Mouse (Mus musculus) spleen, postnatal 36 days (tissue): ENCODE results near the gene Fbxl5.

Source experiments
- DNase-seq, 2 experiments: peaks; one replicate each; pipeline ENCODE4 v3.0.0; 2022; ENCODE audit warnings: low spot score in 2 of 2, mixed read lengths in 1 of 2

Gene Fbxl5

DNA sequence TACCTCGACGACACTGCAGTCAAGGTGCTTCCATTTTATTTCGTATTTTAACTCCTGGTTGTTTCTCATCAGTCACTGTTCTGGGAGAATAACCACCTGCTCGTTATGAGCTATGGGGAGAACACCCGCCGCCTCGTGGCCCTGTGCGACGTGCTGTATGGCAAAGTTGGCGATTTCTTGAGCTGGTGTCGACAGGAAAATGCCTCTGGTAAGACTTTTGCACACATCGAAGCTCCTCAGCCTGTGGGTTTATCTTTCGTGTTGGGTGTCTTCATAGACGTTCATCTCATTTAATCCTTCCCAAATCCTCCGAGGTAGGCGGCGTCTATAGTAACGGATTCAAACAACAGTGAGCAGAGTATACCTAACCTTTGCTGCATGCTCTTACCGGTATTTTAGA, at the start of gene Fbxl5:
TSS of gene Fbxl5 (minus strand) at position 101 of the 400 bp plus-strand sequence.
- no peak for DNase-seq

DNA sequence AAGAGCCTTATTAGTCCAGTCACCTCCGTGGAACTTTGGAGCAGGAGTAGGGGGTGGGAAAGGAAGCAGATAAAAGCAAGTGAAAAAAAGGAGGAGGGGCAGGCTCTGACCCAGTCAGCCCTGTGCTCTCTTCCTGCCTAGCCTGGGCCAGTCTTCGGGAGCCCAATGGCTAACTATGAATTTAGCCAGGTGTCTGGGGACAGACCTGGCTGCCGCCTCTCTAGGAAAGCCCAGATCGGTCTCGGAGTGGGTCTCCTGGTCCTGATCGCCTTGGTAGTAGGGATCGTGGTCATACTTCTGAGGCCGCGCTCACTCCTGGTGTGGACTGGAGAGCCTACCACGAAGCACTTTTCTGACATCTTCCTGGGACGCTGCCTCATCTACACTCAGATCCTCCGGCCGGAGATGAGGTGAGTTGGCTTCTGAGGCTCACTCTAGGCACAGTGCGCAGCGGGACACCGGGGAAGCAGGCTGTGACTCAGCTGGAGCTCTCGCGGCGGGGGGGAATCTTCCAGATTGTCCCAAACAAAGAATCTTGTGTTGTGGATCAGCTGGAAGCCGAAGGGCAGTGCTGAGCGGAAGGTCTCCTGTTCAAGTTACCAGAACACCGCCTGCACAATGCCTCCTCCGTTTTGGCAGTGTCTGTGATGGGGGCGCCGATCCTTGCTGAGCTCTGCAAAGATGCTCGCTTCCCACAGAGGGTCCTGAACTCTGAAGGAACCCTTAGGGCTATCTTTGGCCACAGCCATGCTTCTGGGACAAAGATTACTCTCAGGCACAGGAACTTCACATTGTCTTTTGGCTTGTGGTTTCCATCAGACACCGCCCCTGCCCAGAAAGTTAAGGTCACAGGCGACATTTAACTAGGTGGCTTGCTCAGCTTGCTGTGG, 47.5 kb upstream of the Fbxl5 start:
- DNase-seq, result peak; percentile 70 to 72

DNA sequence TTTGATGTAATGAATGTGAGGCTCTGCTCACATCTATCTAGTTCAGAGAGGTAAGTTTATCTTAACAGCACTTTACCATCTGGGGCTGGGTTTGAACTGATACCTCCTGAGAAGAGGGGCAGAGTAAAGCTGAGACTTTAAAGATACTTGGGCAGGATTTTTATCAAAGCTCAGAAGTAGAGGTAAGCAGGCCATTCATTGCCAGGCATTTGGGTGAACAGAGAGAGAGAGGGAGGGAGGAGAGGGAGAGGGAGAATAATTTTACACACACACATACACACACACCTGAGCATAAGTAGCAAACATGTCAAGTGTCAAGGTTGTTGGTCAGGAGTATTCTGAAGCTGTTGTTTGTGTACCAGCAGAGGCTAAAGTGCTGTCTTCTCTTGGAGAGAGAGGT, 46.8 kb upstream of the Fbxl5 start, which contains the start of gene Cd38:
TSS of gene Cd38 (plus strand) at position 301 of the 400 bp plus-strand sequence.
- no peak for DNase-seq

DNA sequence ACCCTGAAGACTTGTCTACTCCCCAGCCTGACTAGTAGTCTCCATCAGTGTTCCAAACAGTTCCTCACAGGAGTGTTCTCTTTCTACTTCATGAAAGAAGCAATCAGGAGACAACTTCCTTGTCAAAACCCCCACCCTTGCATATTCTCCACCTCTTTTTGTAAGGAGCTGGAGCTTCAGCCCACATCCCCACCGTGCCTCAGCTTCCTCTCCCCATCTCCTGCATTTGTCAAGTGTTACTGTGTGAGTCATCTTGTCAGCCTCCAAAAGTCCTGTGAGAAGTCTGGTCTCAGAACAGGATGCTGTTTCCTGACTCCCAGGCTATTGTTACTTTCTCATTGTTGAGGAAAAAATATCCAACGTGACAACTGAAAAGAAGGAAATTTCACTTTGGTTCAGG, 43.9 kb upstream of the Fbxl5 start:
- DNase-seq, result no peak

DNA sequence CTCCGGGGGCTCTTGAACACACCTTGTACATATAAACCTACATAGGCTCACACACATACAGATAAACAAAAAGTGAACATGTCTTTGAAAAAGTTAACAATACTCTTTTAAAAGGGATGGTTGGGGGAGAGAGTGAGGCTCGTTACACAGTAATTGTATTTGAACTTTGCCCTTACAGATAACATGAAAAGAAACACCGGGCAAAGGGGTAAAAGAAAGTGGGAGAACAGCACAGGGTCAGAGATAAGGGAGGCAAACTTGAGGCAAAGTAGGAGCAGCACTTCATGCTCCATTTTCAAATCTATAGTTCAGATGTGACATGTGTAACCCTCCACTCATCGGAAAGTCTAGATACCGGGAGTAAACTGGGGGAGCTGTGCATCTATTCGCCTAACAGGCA, 42.2 kb upstream of the Fbxl5 start:
- no peak for DNase-seq

DNA sequence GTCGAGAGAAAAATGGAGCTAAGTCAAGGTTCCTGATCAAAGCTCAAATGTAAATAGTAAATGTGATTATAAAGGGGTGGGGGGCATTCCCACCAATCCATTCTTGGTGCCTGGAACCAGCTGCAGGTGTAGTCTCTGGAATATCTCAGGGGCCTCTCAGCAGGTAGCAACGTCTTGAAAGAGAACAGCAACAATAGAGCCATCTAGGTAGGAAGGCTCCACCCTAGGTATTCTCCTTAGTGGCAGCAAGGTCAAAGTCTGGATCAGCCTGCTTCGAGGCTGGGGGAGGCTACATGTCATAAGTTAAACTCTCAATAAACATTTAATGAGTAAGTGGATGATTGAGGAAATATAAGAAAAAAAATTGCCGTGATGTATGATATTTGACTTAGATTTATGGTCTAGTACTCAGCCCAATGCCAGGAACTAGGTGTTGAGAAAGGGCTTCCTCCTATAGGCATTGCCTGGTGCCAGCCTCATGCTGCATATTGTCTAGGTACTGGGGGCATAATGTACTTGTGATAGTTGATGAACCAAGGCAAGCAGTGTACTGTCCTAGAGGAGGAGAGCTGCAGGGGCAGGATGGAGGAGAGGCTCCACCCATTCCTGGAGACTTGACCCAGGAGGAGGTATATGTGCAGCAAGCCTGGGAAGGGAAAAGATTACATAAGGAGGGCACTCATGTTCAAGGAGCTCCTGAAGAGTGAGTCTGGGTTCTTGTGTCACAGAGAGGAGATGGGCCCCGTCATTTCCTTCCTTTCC, 39.4 kb upstream of the Fbxl5 start:
- no peak for DNase-seq

DNA sequence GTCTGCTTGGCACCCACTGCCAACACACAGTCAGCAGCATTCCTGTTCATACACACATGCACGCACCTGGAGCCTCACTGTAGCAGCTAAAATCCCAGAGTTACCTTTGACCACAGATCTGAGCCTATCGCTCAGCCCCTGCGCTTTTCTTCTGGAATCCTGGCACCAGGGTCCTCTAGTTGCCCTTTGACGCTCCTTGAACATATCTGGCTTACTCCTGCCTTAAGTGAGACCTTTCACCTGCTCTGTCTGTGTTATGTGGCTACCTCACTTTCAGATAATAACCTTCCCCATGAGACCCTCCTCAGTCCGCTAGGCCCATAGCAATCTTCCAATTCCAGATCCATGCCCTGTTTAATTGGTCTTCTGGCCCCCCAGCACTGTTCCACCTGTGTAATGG, 38.7 kb upstream of the Fbxl5 start:
- no peak for DNase-seq

DNA sequence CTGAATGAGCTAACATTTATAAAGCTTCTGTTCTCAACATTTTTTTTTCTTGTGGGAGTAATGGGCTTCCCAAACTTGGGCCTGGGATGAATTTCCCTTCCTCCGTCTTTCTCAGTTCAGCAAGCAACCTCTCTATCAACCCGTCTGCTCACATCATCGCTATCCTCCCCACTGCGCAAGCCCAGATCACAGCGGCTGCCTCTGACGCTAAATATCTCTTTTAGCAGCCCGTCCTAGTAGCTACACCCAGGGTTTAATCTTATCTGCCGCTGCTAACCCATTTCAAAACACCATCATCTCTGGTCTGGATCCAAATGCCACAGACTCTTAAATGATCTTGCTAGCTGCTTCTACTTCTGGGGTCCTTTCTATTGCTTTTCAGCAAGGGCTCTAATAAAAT, 38.2 kb upstream of the Fbxl5 start:
- DNase-seq, result no peak

DNA sequence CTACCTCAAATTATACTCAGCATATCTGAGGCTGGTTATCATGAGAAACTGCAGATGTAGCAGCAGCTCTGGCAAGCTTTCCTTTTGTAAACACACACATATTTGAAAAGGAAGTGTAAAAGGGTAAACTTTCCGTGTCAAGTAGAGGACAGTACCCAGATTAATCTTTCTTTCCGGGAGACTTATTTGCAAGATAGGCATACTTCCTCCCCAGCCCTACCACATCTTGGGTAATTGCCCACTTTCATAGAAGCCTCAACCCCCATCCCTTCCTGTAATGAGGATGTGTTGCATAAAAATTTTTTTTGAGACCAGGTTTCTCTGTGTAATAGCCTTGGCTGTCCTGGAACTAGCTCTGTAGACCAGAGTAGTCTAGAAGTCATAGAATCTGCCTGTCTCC, 34.3 kb upstream of the Fbxl5 start:
- DNase-seq, result peak; percentile 70 to 78

DNA sequence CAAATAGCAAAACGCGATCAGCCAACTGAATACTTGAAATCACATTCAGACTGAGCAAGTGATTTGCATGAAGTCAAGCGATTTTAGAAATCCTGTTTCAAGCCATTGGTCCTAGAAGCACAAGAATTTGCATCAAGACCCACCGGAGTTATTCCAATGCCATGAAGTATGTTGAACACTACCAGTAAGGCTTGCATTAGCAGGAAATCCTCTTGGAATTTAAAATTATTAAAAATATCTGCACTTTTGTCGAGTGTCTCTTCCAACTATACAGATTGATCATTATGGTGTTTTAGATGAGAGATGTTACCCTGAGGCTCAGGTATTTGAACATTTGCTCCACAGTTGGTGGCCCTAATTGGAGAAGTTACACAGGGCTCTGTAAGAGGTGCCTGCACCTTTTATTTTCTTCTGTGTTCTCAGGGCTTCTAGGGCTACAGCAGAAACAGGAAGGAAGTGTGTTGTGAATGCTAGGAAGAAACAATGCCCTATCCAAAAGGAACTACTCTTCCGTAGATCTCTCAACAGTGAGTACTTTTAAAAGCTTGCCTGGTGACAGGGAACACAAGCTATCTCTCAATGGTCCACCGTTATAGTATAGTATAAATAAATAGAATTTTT, 32.5 kb upstream of the Fbxl5 start:
- peak; percentile 62 to 71 for DNase-seq

DNA sequence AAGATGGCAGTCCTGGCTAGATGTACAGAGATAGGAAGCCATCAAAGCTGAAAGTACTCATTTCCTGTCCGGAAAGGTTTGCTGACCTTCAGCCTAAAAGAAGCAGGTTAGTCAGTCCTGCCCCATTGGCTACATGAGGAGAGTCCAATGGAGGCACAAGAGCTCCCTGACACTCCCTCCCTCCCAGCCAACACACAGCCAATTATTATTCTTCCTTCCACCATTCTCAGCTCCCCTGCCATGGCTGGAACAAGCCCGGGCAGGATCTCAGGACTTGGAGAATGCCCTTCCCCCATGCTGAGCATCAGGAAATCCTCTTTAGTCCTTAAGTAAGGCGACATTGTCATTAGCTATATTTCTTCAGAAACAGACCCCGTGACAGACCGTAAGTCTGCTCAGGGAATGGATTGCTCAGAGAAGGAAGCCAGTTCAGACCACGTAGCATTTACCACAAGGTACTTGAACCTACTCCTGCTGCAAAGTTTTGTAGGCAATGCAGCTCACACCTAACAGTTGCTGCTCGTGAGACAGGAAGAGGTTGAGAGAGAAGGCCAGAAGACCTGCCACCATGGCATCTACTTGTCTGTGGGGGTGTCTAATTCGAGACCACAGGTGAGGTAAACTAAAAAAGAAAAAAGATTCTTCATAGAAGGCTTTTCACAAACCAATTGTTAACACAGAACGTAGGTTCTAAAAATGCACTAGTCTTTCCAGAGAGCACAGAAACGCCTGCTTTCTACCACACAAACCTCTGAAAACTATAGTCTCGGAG, 31.8 kb upstream of the Fbxl5 start:
- DNase-seq, result peak in 1 of 2 experiments; percentile 49

DNA sequence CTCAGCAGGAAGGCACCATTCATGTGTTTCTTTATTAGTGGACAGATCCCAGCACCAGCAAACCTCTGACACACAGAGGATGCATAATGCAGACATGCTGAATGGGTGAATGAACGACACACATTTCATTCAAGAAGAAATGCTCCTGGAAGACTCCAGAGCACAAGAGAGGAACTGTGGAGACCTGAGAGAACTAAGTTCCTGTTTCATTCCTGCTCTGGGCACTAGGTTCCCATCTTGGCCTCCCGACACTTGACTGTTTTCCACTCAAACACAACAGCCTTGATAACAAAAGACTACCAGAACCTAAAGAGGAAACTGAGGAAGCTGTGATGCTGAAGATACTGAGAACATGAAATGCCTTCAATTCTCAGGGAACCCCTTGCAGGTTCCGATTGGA, 26.8 kb upstream of the Fbxl5 start:
- no peak for DNase-seq

DNA sequence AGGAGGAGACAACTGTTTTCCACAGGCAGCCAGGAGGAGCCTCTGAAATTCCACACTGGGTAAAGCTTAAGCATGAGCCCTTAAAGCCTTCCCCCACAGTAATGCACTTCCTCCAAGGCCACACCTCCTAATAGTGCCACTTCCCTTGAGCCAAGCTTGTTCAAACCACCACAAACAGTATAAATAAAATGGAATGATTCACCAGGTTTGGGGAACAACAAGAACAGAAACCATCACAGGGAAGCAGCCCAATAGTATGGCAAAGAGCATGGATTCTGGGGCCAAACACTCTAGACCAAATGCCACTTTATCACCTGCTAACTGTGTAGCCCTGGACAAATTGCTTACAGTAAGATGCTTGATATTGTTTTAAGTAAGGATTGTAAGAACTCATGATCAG, 26.1 kb upstream of the Fbxl5 start:
- DNase-seq, result no peak

DNA sequence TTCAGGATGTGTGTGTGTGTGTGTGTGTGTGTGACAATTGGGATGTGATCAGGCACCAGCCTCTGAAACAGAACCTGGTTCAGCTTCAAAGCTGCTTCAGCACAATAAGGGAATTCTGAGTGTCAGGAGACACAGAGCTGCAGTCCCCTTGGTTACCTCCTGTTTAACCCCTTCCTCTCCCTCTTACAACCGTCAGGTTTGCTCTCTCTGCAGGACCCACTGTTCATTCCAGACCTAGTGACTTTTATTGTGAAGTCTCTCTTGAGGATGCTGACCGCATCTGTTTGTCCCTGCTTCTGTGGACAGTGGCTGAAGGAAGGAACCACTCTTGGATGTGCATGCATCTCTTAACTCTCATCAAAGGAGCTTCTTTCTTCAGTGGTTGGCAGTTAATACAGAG, 24.8 kb upstream of the Fbxl5 start:
- no peak for DNase-seq

DNA sequence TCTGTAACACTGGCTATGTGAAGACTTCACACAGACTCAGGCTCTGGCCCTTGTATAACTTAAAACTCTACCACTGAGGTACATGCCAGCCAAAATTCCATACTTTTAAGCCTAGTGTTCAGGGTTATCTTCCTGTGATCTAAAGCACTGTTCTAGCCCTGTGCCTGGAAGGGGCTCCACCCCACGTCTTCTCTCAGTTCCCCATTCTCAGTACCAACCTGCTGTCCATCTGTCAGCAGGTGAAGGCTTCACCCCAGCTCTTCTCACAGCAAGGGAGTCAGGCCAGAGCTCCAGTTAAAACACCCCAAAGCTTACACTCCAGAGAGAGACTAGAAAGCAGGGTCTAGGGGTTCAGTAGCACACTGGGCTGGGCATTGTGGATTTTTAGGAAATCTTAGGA, 24.2 kb upstream of the Fbxl5 start:
- peak; percentile 75 to 78 for DNase-seq

DNA sequence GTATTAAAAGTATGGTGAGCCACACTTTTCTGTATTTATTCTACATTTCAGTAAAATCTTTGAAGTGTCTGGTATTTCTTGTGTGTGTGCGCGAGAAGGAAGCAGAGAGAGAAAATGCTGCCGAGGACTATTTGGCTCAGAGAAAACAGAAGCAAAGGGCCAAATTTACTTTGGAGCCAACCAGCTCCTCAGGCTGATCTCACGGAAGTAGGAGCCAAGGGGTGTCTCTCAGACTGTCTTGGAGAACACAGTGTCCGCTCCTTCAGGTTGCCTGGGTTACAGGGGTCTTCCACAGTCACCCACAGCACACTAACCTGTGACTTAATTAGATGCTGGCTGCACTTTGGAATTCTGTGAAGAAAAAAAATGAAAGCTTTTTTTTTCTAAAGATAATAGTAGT, 23.6 kb upstream of the Fbxl5 start:
- no peak for DNase-seq

DNA sequence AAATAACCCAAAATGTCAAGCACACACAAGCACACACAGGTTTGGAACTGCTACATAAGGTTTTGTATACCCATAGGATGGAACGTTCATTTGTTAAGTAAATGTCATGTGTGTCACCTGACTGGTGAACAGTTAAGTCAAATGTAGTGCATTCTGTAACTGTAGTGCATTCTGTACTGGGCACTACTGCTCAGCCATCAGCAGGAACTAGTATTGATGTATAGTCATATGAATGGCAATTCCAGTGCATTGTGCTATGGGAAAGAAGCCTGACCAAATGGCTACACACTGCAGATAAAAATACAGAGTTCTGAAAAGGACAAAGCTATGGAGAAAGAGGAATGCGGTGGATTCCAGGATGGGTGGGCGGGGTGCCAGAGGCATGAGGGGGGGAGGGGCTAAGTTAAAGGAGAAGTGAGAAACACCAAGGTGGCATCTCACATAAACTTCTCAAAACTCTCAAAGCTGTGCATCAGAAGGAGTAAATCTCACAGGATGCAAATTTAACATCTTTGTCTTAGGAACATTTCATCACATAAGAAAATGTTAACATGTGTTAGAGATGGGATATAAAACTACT, 21.2 kb upstream of the Fbxl5 start:
- DNase-seq, result peak; percentile 44 to 57

DNA sequence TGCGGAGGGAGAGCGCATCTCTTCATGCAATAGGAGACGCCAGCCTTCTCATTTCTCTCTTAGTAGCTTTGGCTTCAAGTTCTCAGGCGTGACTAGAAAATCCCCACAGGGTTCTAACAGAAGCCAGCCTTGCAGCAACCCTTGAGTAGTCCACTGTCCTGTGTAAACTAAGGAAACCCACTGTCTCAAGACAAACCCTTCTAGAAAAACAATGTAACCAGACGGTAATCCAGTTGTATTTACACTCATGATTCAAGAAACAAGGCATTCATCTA, 20.5 kb upstream of the Fbxl5 start:
- peak; percentile 68 for DNase-seq

DNA sequence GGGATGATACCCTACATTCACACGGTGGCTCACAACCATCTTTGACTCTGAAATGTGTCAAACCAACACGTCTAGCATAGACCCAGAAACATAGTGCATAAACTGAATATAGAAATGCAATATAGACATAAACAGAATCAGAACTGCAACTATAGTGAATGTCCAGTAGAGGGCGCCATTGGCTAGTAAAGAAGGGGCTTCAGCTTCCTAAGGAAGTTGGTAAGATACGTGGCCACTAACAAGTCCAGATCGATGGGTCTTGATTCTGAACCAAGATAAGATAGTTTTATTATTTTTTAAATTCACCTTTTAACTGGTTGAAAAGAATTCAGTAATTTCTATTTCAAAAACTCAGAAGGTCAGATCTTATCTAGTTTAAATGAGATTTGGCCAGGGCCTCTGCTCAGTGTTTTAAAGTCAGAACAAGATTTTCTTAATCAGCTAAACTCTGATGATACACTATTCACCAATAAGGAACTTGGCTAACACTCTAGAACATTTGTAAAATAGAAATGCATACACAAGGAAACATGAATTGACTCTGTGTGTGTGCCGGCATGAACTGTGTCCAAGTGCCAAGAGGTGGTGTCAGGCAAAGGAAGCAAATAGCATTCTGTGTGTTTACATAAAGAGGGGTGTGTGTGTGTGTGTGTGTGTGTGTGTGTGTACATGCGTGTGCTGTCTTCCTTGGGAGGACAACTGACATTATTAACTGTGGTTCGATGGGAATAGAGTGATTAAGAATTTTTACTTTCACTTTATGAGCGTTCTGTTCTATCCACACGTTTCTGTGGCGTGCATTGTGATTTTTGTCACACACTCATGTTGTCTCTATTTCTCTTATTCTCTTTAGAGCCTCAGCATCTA, 19.9 kb upstream of the Fbxl5 start:
- DNase-seq, result peak; percentile 65 to 77

DNA sequence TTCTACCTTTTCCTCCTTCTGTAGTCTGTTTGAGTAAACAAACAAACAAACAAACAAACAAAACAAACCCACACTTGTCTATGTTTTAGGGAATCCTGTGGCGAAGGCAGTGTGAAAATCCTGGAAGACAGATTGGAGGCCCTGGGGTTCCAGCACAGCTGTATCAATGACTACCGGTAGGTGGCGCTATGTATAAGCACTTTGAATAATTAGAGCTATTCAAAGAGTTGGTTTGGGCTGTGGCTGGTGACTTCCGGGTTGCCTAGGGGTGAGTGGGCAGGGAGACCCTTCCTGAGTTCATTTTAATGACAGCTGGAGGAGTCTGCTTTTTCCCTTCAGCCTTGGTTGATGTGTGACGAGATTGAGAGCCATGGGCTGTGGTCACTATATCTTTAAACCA, 15.9 kb upstream of the Fbxl5 start:
- peak; percentile 30 to 62 for DNase-seq

DNA sequence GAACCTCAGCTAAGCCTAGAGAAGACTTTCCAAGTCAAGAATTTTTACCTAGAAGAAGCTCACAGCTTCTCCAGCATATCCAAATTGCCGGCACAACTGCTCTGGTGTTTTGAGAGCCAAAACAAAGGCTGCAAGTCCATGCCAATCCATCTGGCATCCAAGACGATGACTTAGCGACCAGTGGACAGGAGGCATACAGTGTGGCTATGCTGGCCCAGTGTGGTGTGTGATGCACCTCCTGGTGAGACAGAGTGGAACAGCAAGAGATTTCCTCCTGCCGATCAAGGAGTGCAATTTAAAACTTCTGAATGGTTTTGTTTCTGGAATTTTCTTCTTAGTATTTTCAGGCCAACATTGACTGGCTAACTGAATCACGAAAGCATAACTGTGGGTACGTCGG, 15.2 kb upstream of the Fbxl5 start:
- no peak for DNase-seq
